Mouse (Mus musculus) cerebellum, adult 2 months (tissue): ENCODE measurements around the gene Notch2. TPM values are rescaled to one million over a fixed set of nuclear protein-coding genes. Genes with fewer than 3 reads are reported as not detected.

Experiments
- DNase-seq, 2 experiments: peaks; one replicate each; pipeline ENCODE4 v3.0.0; 2021
- H3K27ac ChIP-seq: fragments of 200-500 bp; 2 replicates; pipeline ENCODE4 v1.5.1; 2012; ENCODE audit warnings: low read length, control low read depth, inconsistent platforms; ENCODE audit not compliant: insufficient read depth
- H3K27me3 ChIP-seq: fragments of 200-500 bp; 2 replicates; pipeline ENCODE4 v1.6.1; 2012; ENCODE audit warnings: inconsistent platforms, mild to moderate bottlenecking, low read length, moderate library complexity; ENCODE audit not compliant: control insufficient read depth, insufficient read depth
- H3K4me1 ChIP-seq: fragments of 200-500 bp; 2 replicates; pipeline ENCODE4 v1.6.1; 2011; ENCODE audit warnings: low read length; ENCODE audit not compliant: control insufficient read depth, insufficient read depth
- H3K4me3 ChIP-seq: fragments of 200-500 bp; replicated peaks from 2 replicates; pipeline ENCODE3; 2011; ENCODE audit warnings: mild to moderate bottlenecking, low read depth, low read length, control low read depth; ENCODE audit not compliant: insufficient read depth
- CTCF ChIP-seq: fragments of 200-500 bp; IDR thresholded peaks from 2 replicates; pipeline ENCODE4 v1.5.1; 2011; ENCODE audit warnings: low read depth, mild to moderate bottlenecking, control low read depth, low read length, moderate library complexity, borderline replicate concordance; ENCODE audit not compliant: insufficient read depth
- POLR2A ChIP-seq: fragments of 200-500 bp; IDR thresholded peaks from 2 replicates; pipeline ENCODE4 v1.6.1; 2011; ENCODE audit warnings: low read length, control low read depth, borderline replicate concordance; ENCODE audit not compliant: insufficient read depth
- WGBS: fragments of 180-500 bp; shearing (Covaris S2); methylation state at CpG from one replicate; pipeline ENCODE4 v1.1.7; 2018; 5-methylcytosine and 5-hydroxymethylcytosine counted together
- polyA plus RNA-seq: library from polyadenylated mRNA; depleted of rRNA; stranded (reverse); fragments of >200 nt; gene quantifications from 2 replicates; pipeline ENCODE4 v1.2.3, GENCODE M21; 2012

Notch2 gene
- polyA plus RNA-seq, 1 experiment, result 5.1 TPM

DNA sequence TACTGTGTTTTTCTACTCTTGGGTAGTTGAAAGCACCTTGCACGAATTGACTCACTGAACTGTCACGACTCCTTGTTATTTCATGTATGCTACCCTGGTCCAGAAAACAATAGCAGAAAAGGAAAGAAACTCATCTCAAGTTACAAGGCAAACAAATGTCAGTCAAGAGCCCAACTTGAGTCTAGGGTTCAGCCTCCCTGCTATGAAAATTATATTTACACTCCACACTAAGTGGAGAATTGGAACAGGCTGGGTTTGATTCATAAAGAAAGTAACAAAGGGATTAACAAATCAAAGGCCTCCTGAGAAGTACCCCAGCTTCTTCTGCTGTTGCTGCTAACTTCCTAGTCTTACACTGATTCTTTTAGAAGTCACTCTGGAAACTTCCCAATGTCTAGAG, 40.0 kb upstream of the Notch2 start:
- Histone ChIP-seq H3K4me3 (no peak overlapping the region), H3K27ac (no peak overlapping the region), H3K27me3 (no peaks in the 10 kb centered on the region), H3K4me1 (no peaks in the 10 kb centered on the region)
- WGBS, result 30% methylated on average over 2 of the region's 2 CpGs
- TF ChIP-seq CTCF, result no peak
- no peak for TF ChIP-seq POLR2A
- DNase-seq, result no peak

DNA sequence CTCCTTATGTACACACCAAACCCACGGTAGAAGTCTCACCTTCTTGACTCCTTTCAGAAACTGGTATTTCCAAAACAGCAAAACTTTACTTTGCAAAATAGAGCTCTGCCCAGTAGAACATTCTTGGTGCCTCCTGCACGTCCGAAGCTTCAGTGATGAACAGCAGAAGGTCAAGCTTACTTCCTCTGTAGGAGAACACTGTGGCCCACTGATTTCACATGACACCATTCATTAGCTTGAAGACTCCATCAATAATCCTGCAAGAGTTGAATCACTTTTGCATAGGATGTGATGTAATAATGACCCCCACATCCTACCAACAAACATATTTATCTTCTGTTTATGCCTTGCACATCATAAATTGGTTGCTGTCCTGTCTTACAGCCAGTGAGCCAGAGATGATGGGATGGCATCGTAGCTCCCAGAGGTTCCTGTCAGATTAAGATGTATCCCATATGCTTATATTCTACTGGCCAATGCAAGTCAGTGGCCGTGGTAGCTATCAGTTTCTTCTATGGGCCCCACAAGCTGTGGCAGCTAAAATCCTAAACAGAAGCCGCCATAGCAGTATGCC, 39.0 kb upstream of the Notch2 start:
- TF ChIP-seq POLR2A (no peak), CTCF (no peak)
- DNase-seq, result no peak
- no peaks in the 10 kb centered on the region for H3K27me3 ChIP-seq
- 85% methylated on average over 6 of the region's 6 CpGs for WGBS
- H3K4me3 ChIP-seq, result no peak overlapping the region
- H3K4me1 ChIP-seq, result no peaks in the 10 kb centered on the region
- no peak overlapping the region for H3K27ac ChIP-seq

DNA sequence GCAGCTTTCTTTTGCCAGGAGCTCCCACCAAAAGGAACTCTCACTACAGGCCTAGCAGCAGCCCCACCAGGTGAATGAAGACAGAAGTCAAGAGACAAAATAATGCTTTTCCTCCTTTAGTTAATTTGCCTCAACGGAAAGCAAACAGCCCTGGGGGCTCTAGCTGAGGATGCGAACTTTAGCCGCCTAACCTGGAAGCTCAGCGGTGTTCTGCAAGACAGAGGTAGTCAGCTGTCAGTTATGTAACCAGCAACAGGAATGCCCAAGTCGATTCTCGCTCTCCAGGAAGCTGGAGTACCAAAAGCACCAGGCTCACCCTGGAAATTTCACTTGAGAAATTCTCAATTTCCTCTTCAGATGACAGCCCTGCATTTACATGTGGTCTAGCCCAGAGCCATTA, 36.6 kb upstream of the Notch2 start:
- Histone ChIP-seq H3K27me3 (no peaks in the 10 kb centered on the region), H3K4me1 (no peaks in the 10 kb centered on the region), H3K27ac (no peak overlapping the region), H3K4me3 (no peak overlapping the region)
- no peak for DNase-seq
- TF ChIP-seq POLR2A, result no peak
- TF ChIP-seq CTCF, result no peak
- WGBS, result 74% methylated on average over 6 of the region's 6 CpGs

DNA sequence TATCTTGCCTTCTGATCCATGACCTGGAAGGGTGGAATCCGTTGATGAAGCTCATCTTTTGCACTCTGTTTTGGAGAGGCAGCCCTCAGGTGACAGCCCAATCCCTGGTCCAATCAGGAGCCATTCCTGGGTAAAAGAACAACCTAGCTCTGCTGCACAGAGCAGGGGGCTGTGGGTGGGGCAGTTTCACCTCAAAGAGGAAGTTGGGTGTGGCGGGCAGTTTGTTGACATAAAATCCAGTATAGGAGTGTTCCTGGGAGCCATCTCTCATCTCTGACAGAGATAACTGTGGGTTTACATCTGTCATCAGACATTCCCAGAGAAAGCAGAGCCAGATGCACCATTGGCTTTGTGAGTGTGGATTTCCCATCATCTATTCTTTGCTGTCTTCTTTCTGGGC, 34.6 kb upstream of the Notch2 start:
- H3K27me3 ChIP-seq, result no peaks in the 10 kb centered on the region
- WGBS, result 65% methylated on average over 2 of the region's 2 CpGs
- DNase-seq, result no peak
- no peak overlapping the region for H3K27ac ChIP-seq
- H3K4me3 ChIP-seq, result no peak overlapping the region
- no peaks in the 10 kb centered on the region for H3K4me1 ChIP-seq
- no peak for TF ChIP-seq CTCF
- no peak for TF ChIP-seq POLR2A

DNA sequence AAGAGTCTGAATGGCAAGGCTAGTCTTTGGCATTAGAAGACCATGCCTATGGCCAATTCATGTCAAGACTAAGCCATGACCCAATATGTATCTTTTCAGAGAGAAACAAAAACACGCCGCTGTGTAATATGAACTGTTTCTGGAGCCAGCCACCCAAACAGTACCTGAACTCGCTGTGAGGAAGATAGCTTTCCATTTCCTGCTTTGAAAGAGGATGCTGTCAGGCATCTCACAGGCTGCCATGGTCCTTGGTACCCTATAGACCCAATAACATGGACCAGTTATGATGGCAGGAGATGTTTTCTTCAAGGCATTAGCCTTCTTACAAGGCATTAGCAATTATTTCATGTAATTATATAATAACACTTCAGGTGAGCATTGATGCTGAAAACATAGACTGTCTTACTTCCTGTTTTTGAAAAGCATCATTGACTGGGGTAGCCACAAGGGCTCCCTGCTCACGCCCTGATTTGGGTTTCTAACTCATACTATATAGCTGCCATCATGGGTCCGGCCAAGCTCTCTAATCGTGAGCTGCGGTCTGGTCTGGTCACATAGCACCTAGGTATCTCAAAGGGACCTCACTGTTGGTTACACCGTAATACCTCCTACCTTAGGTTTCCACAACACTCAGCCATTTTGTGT, 32.5 kb upstream of the Notch2 start:
- no peak overlapping the region for H3K27ac ChIP-seq
- WGBS, result 91% methylated on average over 8 of the region's 8 CpGs
- no peak for DNase-seq
- no peak overlapping the region for H3K4me3 ChIP-seq
- H3K27me3 ChIP-seq, result no peaks in the 10 kb centered on the region
- H3K4me1 ChIP-seq, result no peaks in the 10 kb centered on the region
- TF ChIP-seq CTCF, result no peak
- no peak for TF ChIP-seq POLR2A

DNA sequence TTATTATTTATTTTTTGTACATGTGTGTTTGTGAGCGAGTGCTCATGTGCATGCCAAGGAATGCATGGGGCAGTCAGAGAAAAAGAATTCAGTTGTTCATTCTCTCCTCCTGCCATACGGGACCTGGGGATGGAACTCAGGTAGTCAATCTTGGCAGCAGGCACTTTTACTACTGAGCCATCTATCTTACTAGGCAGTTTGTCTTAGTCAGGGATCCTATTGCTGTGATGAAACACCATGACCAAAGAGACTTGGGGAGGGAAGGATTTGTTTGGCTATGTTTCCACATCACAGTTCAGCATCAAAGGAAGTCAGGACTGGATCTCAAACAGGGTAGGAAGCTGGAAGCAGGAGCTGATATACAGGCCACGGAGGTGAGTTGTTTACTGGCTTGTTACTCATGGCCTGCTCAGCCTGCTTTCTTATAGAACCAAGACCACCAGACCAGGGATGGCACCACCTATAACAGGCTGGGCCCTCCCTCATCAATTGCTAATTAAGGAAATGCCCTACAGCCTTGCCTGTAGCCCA, 31.9 kb upstream of the Notch2 start:
- no peak overlapping the region for H3K4me3 ChIP-seq
- WGBS, result 88% methylated on average over 3 of the region's 3 CpGs
- no peaks in the 10 kb centered on the region for H3K27me3 ChIP-seq
- no peaks in the 10 kb centered on the region for H3K4me1 ChIP-seq
- TF ChIP-seq CTCF, result no peak
- H3K27ac ChIP-seq, result no peak overlapping the region
- no peak for DNase-seq

DNA sequence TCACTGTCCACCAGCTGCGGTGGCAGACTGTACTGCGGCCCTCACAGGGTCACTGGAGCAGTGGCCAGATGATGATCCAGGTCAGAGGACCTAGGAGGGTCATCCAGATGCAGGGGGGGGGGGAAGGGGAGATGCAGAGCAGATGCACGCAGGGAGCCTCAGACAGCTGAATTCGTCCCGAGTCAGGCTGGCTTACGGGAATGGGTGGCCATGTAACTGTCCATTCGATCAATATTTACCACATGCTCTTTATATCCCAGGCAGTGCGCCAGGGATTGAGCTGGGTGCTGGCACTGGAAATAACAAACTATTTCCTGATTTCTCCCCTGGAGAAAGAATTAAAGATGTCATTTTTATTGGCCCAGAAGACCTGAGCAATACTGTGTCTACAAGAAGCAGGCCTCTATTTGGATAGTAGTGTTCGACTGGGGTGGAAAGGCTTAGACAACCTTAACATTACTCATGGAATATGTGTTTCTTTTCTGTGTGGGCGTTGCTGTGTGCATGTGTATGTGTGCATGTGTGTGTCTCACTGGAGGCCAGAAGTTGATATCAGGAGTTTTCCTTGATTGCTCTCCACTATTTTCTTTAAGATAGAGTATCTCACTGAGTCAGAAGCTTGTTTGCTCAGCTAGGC, 28.3 kb upstream of the Notch2 start:
- no peak overlapping the region for H3K4me3 ChIP-seq
- no peak for DNase-seq
- WGBS, result 59% methylated on average over 10 of the region's 10 CpGs
- H3K27ac ChIP-seq, result no peak overlapping the region
- TF ChIP-seq POLR2A (no peak), CTCF (no peak)
- no peaks in the 10 kb centered on the region for H3K4me1 ChIP-seq
- no peaks in the 10 kb centered on the region for H3K27me3 ChIP-seq

DNA sequence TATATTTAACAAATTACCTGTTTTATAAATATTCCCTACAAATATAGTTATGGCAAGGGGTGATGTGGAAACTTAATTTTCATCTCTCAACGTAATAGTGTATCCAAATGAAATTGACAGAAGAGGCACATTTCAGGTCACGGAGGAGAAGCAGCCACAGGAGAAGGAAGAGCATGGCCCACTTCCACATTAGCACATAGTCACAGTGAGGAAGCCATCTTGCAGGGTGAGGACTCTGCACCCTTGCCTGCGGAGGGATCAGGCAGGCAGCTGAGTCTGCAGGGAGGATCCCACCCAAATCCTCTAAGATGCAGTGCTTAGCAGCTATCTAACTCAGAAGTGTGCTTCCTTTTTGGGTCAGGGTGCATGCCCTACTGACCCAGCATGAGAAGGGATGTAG, 27.6 kb upstream of the Notch2 start:
- no peak for DNase-seq
- TF ChIP-seq POLR2A (no peak), CTCF (no peak)
- Histone ChIP-seq H3K4me3 (no peak overlapping the region), H3K27ac (no peak overlapping the region), H3K27me3 (no peaks in the 10 kb centered on the region), H3K4me1 (no peaks in the 10 kb centered on the region)
- 87% methylated on average over 3 of the region's 3 CpGs for WGBS
